Mouse (Mus musculus): ENCODE measurements around the gene Cd209g. TPM values are rescaled to one million over a fixed set of nuclear protein-coding genes. Genes with fewer than 3 reads are reported as not detected.
"Not testable (repeated sequence)": the region's sequence is repeated elsewhere in the genome, so short reads cannot be mapped to it uniquely, and the experiment has no call there.

The Cd209g gene
- not detected in 2 replicates for polyA plus RNA-seq (2015; fragmentation: Nextera tagmentation; extraction: Ambion mirVana)

GRCm38 (mm10) chr8:4133798-4134197 lies at the start of gene Cd209g:
TSS of gene Cd209g (plus strand) at chr8:4134098.
- no peak for ATAC-seq

GRCm38 (mm10) chr8:4087180-4087722 lies 46.6 kb upstream of the Cd209g start:
- H3K9me3 ChIP-seq; H3K27ac ChIP-seq; H3K27me3 ChIP-seq; H3K4me3 ChIP-seq (replicated peaks); H3K36me3 ChIP-seq; H3K9ac ChIP-seq (replicated peaks); H3K4me2 ChIP-seq (replicated peaks); H3K4me1 ChIP-seq (replicated peaks): not testable (repeated sequence)
- ATAC-seq, result peak; percentile 40; the same call in 1 of the 2 replicates
- 34% methylated on average over 32 of the region's 33 CpGs for WGBS

More at GRCm38 (mm10) chr8:4133798-4134197, at the start of gene Cd209g:
- WGBS, result 91% methylated on average over 9 of the region's 10 CpGs
- Histone ChIP-seq H3K4me1 (replicated peaks) (no peaks in the 10 kb centered on the region), H3K9me3 (no peaks in the 10 kb centered on the region), H3K27ac (no peak within 1 kb of the TSS), H3K4me2 (replicated peaks) (no peak within 1 kb of the TSS), H3K27me3 (no peaks in the 10 kb centered on the region), H3K4me3 (replicated peaks) (no peak within 1 kb of the TSS), H3K9ac (replicated peaks) (no peak within 1 kb of the TSS), H3K36me3 (no peaks in the 10 kb centered on the region)

- 81% methylated on average over 3 of the region's 3 CpGs for WGBS
- H3K36me3 ChIP-seq; H3K4me3 ChIP-seq (replicated peaks); H3K4me2 ChIP-seq (replicated peaks); H3K27me3 ChIP-seq; H3K27ac ChIP-seq; H3K9ac ChIP-seq (replicated peaks); H3K9me3 ChIP-seq; ATAC-seq; H3K4me1 ChIP-seq (replicated peaks): not testable (repeated sequence)
These were observed 45.4 kb upstream of the Cd209g start for GRCm38 (mm10) chr8:4088514-4088913.

GRCm38 (mm10) chr8:4105735-4106134 lies 28.2 kb upstream of the Cd209g start, which contains the start of gene Cd209f:
TSS of gene Cd209f (minus strand) at chr8:4105835.
- not testable (repeated sequence) for H3K4me2 ChIP-seq (replicated peaks); H3K27me3 ChIP-seq; H3K4me1 ChIP-seq (replicated peaks); H3K27ac ChIP-seq; H3K9ac ChIP-seq (replicated peaks); ATAC-seq; H3K4me3 ChIP-seq (replicated peaks); H3K36me3 ChIP-seq; H3K9me3 ChIP-seq
- 98% methylated on average over 2 of the region's 2 CpGs for WGBS

GRCm38 (mm10) chr8:4139660-4140646 lies 6.1 kb downstream of the Cd209g start:
- 15% methylated on average over 12 of the region's 12 CpGs for WGBS
- ATAC-seq, result peak; percentile 71
- no peak overlapping the region for H3K27ac ChIP-seq
- H3K36me3 ChIP-seq, result no peaks in the 10 kb centered on the region
- no peaks in the 10 kb centered on the region for H3K4me1 ChIP-seq (replicated peaks)
- no peak overlapping the region for H3K4me2 ChIP-seq (replicated peaks)
- no peak overlapping the region for H3K4me3 ChIP-seq (replicated peaks)
- H3K27me3 ChIP-seq, result 0 out of 2 replicates have a peak, but pooled peaks cover 7% of the 10 kb centered on the region
- H3K9ac ChIP-seq (replicated peaks), result no peak overlapping the region
- no peaks in the 10 kb centered on the region for H3K9me3 ChIP-seq

- H3K27me3 ChIP-seq, result 0 out of 2 replicates have a peak, but pooled peaks cover 7% of the 10 kb centered on the region
- no peak for ATAC-seq
- H3K27ac ChIP-seq, result no peak overlapping the region
- H3K9ac ChIP-seq (replicated peaks), result no peak overlapping the region
- H3K9me3 ChIP-seq, result no peaks in the 10 kb centered on the region
- H3K36me3 ChIP-seq, result no peaks in the 10 kb centered on the region
- WGBS, result 64% methylated on average over 3 of the region's 3 CpGs
- no peaks in the 10 kb centered on the region for H3K4me1 ChIP-seq (replicated peaks)
- H3K4me2 ChIP-seq (replicated peaks), result no peak overlapping the region
- no peak overlapping the region for H3K4me3 ChIP-seq (replicated peaks)
These were observed 7.8 kb downstream of the Cd209g start for GRCm38 (mm10) chr8:4141721-4142120.

GRCm38 (mm10) chr8:4147272-4147671 lies 13.4 kb downstream of the Cd209g start:
- Histone ChIP-seq H3K9me3 (peaks cover 10% of the 10 kb centered on the region; the same call in 1 of the 2 replicates), H3K9ac (replicated peaks) (no peak overlapping the region), H3K4me2 (replicated peaks) (no peak overlapping the region), H3K4me3 (replicated peaks) (no peak overlapping the region), H3K4me1 (replicated peaks) (no peaks in the 10 kb centered on the region), H3K36me3 (no peaks in the 10 kb centered on the region), H3K27ac (no peak overlapping the region), H3K27me3 (no peaks in the 10 kb centered on the region)
- no peak for ATAC-seq
- WGBS, result 13% methylated on average over 1 of the region's 1 CpGs

GRCm38 (mm10) chr8:4154878-4155277 lies 21.0 kb downstream of the Cd209g start:
- Histone ChIP-seq H3K4me1 (replicated peaks) (no peaks in the 10 kb centered on the region), H3K27ac (no peak overlapping the region), H3K9ac (replicated peaks) (no peak overlapping the region), H3K9me3 (peaks cover 10% of the 10 kb centered on the region; the same call in 1 of the 2 replicates), H3K36me3 (no peaks in the 10 kb centered on the region), H3K27me3 (no peaks in the 10 kb centered on the region), H3K4me2 (replicated peaks) (no peak overlapping the region), H3K4me3 (replicated peaks) (no peak overlapping the region)
- no peak for ATAC-seq

- WGBS, result 65% methylated on average over 4 of the region's 4 CpGs
- Histone ChIP-seq H3K9me3 (no peaks in the 10 kb centered on the region), H3K27me3 (no peaks in the 10 kb centered on the region), H3K36me3 (no peaks in the 10 kb centered on the region), H3K4me2 (replicated peaks) (no peak overlapping the region), H3K9ac (replicated peaks) (no peak overlapping the region), H3K4me3 (replicated peaks) (no peak overlapping the region), H3K4me1 (replicated peaks) (peaks cover 13% of the 10 kb centered on the region), H3K27ac (no peak overlapping the region)
- no peak for ATAC-seq
These were observed 28.9 kb downstream of the Cd209g start for GRCm38 (mm10) chr8:4162786-4163185.

GRCm38 (mm10) chr8:4165176-4165851 lies 31.4 kb downstream of the Cd209g start:
- H3K4me2 ChIP-seq (replicated peaks), result peak overlapping the region; percentile 56
- H3K36me3 ChIP-seq, result peaks cover 2% of the 10 kb centered on the region; the same call in 1 of the 2 replicates
- ATAC-seq, result no peak
- no peaks in the 10 kb centered on the region for H3K9me3 ChIP-seq
- peak overlapping the region; percentile 66 for H3K9ac ChIP-seq (replicated peaks)
- 10% methylated on average over 13 of the region's 13 CpGs for WGBS
- H3K4me3 ChIP-seq (replicated peaks), result peak overlapping the region; percentile 91
- H3K27me3 ChIP-seq, result no peaks in the 10 kb centered on the region
- peaks cover 39% of the 10 kb centered on the region for H3K4me1 ChIP-seq (replicated peaks)
- H3K27ac ChIP-seq, result peak overlapping the region; percentile 84

GRCm38 (mm10) chr8:4165852-4166751 lies 32.2 kb downstream of the Cd209g start, which contains the start of gene Evi5l:
TSS of gene Evi5l (plus strand) at chr8:4166567.
- WGBS, result under 1% methylated on average over 51 of the region's 51 CpGs
- Histone ChIP-seq H3K4me3 (replicated peaks) (peak within 1 kb of the TSS; percentile 91), H3K4me1 (replicated peaks) (peaks cover 42% of the 10 kb centered on the region), H3K27ac (peak within 1 kb of the TSS; percentile 84), H3K9ac (replicated peaks) (peak within 1 kb of the TSS; percentile 97), H3K9me3 (no peaks in the 10 kb centered on the region), H3K36me3 (peaks cover 3% of the 10 kb centered on the region), H3K4me2 (replicated peaks) (peak within 1 kb of the TSS; percentile 69), H3K27me3 (no peaks in the 10 kb centered on the region)
- peak; percentile 98 for ATAC-seq

Measured in midbrain, embryonic 13.5 days (tissue).